Mouse (Mus musculus) heart, adult 2 months (tissue): ENCODE measurements around the gene Gm11214.

ENCODE experiments used
- CTCF ChIP-seq: fragments of 200-600 bp; IDR thresholded peaks from 2 replicates; pipeline ENCODE4 v1.8.1; 2022; ENCODE audit warnings: antibody characterized with exemption, mild to moderate bottlenecking, moderate library complexity
- EP300 ChIP-seq: fragments of 200-500 bp; IDR thresholded peaks from 2 replicates; pipeline ENCODE4 v1.6.1; 2011; ENCODE audit warnings: low read depth, low read length, control low read depth; ENCODE audit not compliant: insufficient read depth

GRCm38 (mm10) chr4:63683056-63683455 lies 19.9 kb upstream of the Gm11214 start:
- TF ChIP-seq CTCF (no peak), EP300 (no peak)
